ENCODE assay signal across 10 mouse cellular contexts in genomic region chr1:84359611-84360500, GRCm38 (mm10). TPM values are rescaled to one million over a fixed set of nuclear protein-coding genes. Genes with fewer than 3 reads are reported as not detected.
A peak's percentile ranks its signal among the peaks of the same experiment; 100 is the strongest.
DNase-seq lines count a peak whose midpoint lies in the region; ATAC-seq lines count a peak whose summit lies in the region.
"Had no signal": no experiment of that assay in that cellular context is flagged by ENCODE, and none has a peak within 500 bp of the region (broad histone marks: within the 10 kb centered on the region; RNA-seq: fewer than 3 reads in every experiment).

No protein-coding gene starts in this region.

- H3K79me2 ChIP-seq in macrophage (ENCODE audit: inconsistent target) = 0 out of 2 replicates have a peak, but pooled peaks cover 10% of the 10 kb centered on the region

- H3K27ac ChIP-seq in macrophage = peak overlapping the region; percentile 99
- no peak overlapping the region for H3K27ac ChIP-seq in limb, embryonic 10.5 days
- H3K27ac ChIP-seq: forebrain, embryonic 12.5 days; lung, embryonic 15.5 days had no signal

- no peak overlapping the region for H3K4me3 ChIP-seq in macrophage (ENCODE audit: inconsistent target)
- no peak overlapping the region for H3K4me3 ChIP-seq in limb, embryonic 10.5 days
- H3K4me3 ChIP-seq: forebrain, embryonic 12.5 days; lung, embryonic 15.5 days had no signal

- H3K4me1 ChIP-seq in limb, embryonic 10.5 days = no peaks in the 10 kb centered on the region
- H3K4me1 ChIP-seq: forebrain, embryonic 12.5 days; lung, embryonic 15.5 days had no signal

- no peaks in the 10 kb centered on the region for H3K27me3 ChIP-seq in limb, embryonic 10.5 days (ENCODE audit: low read depth, poor library complexity, severe bottlenecking)
- H3K27me3 ChIP-seq: forebrain, embryonic 12.5 days; lung, embryonic 15.5 days had no signal

- 63% methylated on average over 6 of the region's 6 CpGs for WGBS in macrophage (ENCODE audit: missing documents)
- 94% methylated on average over 6 of the region's 6 CpGs for WGBS in limb, embryonic 10.5 days

- DNase-seq in monocyte, adult 2 months (ENCODE audit: low read depth in 1 of 2, low spot score in 2 of 2) = peak; percentile 12 to 24
- peak; percentile 45 for DNase-seq in cerebellum, adult 11 months
- peak; percentile 73 for DNase-seq in gastrocnemius, postnatal 25 days
- DNase-seq in right cerebral cortex, postnatal 25 days = no peak
- DNase-seq in layer of hippocampus, adult 11-12 months (ENCODE audit: low spot score) = no peak
- no peak for DNase-seq in limb, embryonic 10.5 days (ENCODE audit: low spot score)

- no peak; the same call in 1 of the 2 replicates for ATAC-seq in monocyte, adult 5-6 weeks (replicated peaks; ENCODE audit: insufficient number of reproducible peaks, low FRiP score, low TSS enrichment, poor library complexity, severe bottlenecking)

- H3K36me3 ChIP-seq in macrophage (ENCODE audit: inconsistent target) = no peaks in the 10 kb centered on the region
- H3K36me3 ChIP-seq in limb, embryonic 10.5 days = no peaks in the 10 kb centered on the region
- H3K36me3 ChIP-seq: forebrain, embryonic 12.5 days; lung, embryonic 15.5 days had no signal

- H3K9me3 ChIP-seq in limb, embryonic 10.5 days (replicated peaks) = no peaks in the 10 kb centered on the region
- H3K9me3 ChIP-seq: forebrain, embryonic 12.5 days; lung, embryonic 15.5 days had no signal

RNA-seq across cellular contexts. Expression of gene Pid1, which starts 4.1 kb away (rescaled TPM):
- total RNA-seq in monocyte, adult 5-6 weeks (2017) = 91.8 to 116 TPM (median 105 TPM) in 3 replicates
- total RNA-seq in gastrocnemius, postnatal 25 days (2021) = 1 to 10 TPM; 8.0 to 8.4 TPM
- 100 to 1,000 TPM; 298 to 910 (median 469) TPM for total RNA-seq in macrophage (2018; cell fraction: chromatin; rRNA removed)
- total RNA-seq in macrophage (2018; cell fraction: cytosol; rRNA removed) = 100 to 1,000 TPM in 15 of 26 experiments, 10 to 100 TPM in 11; 81.2 to 152 (median 112) TPM
- total RNA-seq in macrophage (2018; cell fraction: nucleus; rRNA removed) = 1,000 to 10,000 TPM in 1 of 26 experiments, 100 to 1,000 TPM in 25; 194 to 1,029 (median 383) TPM
- polyA plus RNA-seq in macrophage (2018) = 107 to 216 TPM (median 113 TPM) in 3 replicates
- polyA plus RNA-seq in limb, embryonic 10.5 days (2016; fragmentation: Nextera tagmentation; extraction: Ambion mirVana) = 2.2 and 3.7 TPM in 2 replicates

Comparison
In these comparisons a context has a peak if more than half of its experiments do, and no peak if none do; other contexts are left out.
1. DNase-seq: peak in monocyte, adult 2 months (2 of 2), cerebellum, adult 11 months (single experiment) and gastrocnemius, postnatal 25 days (single experiment); none in right cerebral cortex, postnatal 25 days (single experiment), layer of hippocampus, adult 11-12 months (single experiment) and limb, embryonic 10.5 days (single experiment).